Mouse (Mus musculus) heart, adult 2 months (tissue): ENCODE data around the gene Plxdc1.

Experiments used
- CTCF ChIP-seq: fragments of 200-600 bp; IDR thresholded peaks from 2 replicates; pipeline ENCODE4 v1.8.1; 2022; ENCODE audit warnings: antibody characterized with exemption, mild to moderate bottlenecking, moderate library complexity
- EP300 ChIP-seq: fragments of 200-500 bp; IDR thresholded peaks from 2 replicates; pipeline ENCODE4 v1.6.1; 2011; ENCODE audit warnings: low read depth, low read length, control low read depth; ENCODE audit not compliant: insufficient read depth
- POLR2A ChIP-seq: fragments of 200-500 bp; IDR thresholded peaks from 2 replicates; pipeline ENCODE4 v1.6.1; 2011; ENCODE audit warnings: mild to moderate bottlenecking, low read depth, low read length, control low read depth; ENCODE audit not compliant: insufficient read depth

DNA sequence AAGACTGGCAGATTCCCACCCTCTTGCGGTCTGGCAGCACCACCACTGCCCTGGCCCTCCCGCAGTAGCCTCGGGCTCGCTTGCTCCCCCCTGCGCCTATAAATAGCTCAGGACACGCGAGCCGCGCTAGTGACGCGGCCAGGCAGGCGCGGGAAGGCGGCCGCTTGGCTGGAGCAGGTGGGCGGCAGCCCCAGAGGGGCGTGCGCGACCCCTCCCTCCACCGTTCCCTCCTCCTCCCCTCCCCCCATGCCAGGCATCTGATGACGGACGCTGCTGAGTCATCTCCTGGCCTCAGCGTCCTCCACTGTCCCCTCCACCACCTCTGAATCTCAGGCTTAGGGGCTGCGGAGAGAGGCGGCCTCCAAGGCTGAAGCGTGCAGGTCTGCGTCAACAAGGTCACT, 49.7 kb upstream of the Plxdc1 start:
- TF ChIP-seq CTCF (0 out of 2 replicates have a peak, but pooled peaks have one; percentile 9), EP300 (no peak), POLR2A (no peak)
